Mouse (Mus musculus) lung, adult 2 months (tissue): ENCODE data around the gene Gna15.

Experiments
- CTCF ChIP-seq: fragments of 200-500 bp; IDR thresholded peaks from 2 replicates; pipeline ENCODE4 v1.5.1; 2011; ENCODE audit warnings: mild to moderate bottlenecking, low read length, control low read depth; ENCODE audit not compliant: insufficient read depth
- POLR2A ChIP-seq: fragments of 200-500 bp; IDR thresholded peaks from 2 replicates; pipeline ENCODE4 v1.6.1; 2011; ENCODE audit warnings: low read depth, mild to moderate bottlenecking, control low read depth, low read length, borderline replicate concordance; ENCODE audit errors: extremely low read depth

DNA sequence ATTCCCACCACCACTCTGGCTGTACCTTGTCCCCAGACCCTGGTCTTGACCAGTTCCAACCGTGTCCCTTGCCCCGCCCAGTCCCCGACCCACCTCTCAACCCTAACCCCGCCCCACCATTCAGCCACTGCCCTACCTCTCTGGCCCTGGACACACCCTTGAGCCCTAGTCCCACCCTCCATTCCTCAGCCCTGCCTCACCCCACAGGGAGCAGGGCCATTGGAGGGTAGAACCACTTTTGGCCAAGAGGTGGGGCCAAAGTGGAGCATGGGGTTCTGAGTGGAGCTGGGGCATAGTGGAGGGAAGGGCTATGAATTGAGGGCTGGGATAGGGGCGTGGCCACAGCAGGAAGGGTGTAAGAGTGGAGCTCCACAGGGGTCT, 58.8 kb downstream of the Gna15 start:
- TF ChIP-seq CTCF: no peak
- no peak for TF ChIP-seq POLR2A
